Mouse (Mus musculus) G1E-ER4 (cell line): ENCODE measurements around the gene Isg15. TPM values are rescaled to one million over a fixed set of nuclear protein-coding genes. Genes with fewer than 3 reads are reported as not detected.

Source experiments
- GATA1 ChIP-seq: IDR thresholded peaks from one replicate; pipeline ENCODE4 v1.8.0; 2012; ENCODE audit warnings: low read length, inconsistent platforms
- polyA plus RNA-seq: library from polyadenylated mRNA; stranded (reverse); fragments of >175 nt; gene quantifications from 2 replicates; pipeline ENCODE4 v1.2.3, GENCODE M21; 2012

Isg15 gene
- polyA plus RNA-seq, 1 experiment: not detected

DNA sequence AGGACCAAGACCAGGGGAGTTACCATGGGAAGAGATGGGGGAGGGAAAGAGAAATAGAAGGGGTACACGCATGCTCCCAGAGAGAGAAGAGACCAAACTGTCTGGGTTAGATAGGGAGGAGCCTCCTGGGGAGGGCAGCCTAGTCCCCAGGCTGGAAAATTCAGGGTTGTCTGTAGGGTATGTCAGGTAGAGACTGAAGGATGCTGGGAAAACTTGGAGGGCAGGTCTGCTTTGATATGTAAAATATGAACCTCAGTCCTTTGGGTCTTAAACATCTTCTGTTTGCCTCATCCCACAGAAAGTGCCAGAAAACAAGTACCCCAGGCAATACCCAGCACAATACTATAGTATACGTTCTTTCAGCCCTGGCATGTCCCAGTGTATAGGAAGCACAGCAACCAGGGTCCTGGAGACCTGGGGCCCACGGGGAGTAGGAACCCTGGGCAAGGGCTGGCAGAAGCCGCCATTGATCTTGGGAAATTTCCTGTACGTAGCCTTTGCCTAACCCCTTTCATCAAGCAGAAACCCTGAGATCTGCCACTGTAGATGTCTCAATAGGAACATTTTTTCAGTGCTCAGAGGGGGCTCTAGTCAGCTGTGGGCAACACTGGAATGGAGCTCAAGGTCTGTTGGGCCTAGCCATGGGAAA is 12.3 kb downstream of the Isg15 start:
- TF ChIP-seq GATA1: no peak

DNA sequence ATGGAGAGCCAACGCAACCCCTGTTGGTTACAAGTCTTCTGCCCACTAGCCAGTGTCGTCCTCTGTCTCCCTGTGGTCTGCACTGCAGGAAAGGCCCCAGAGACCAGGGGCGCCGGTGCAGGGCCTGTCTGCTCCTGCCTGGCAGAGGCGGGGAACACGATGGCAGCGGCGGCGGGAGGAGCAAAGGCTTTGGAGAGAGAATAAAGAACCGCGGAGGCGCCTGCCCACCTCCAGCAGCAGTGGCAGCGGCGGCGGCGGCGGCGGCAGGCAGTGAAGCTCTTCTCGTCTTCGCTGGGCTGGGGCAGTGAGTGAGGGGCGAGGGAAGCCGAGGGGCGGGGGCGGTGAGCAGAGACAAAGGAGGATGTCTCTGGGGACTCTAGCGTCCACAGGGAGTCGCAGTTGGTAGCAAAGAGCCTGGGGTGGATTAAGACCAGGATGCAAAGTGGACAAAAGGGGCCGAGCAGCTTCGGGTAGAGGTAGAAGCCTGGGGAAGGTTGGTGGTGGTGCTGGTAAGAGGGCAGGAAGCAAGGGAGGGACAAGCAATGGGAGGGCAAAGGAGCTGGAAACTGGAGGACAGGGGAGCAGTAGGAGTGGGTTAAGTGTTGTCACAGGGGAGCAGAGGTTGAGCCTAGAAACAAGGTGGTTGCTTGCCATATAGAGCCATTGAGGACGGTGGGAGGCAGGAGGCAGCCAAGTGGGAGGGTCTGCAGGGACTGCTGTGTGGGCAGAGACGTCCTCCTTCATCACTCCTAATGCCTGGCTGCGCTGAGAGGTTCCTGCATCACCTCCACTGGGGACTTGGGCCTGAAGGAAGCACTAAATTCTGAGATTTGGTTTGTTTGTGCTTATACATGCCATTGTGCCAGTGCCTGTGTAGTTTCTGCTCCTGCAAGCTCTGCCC is 14.4 kb downstream of the Isg15 start:
- TF ChIP-seq GATA1: no peak

DNA sequence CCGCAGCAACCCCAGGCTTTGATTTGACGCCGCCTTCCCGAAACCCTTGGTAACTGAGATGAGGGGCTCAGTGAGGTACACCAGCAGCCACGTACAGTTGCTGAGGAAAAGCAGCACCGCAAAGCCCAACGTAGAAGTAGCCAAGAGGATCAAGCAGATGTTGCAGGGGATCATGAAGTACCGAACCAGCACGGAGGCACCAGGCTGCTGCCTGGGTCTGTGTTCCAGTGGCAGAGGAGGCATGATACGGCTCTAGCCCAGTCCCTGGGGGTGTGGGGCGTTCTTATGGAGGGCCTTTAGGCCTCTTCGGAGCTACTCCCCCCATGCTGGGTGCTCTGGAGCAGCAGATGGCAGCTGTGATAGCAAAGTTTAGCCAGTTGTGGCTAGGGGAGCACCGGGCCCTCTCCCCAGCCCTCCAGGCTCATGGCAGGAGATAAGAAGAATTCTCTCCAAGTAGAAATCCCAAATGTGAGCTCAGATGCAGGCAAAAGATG is 15.1 kb downstream of the Isg15 start:
- TF ChIP-seq GATA1: no peak

DNA sequence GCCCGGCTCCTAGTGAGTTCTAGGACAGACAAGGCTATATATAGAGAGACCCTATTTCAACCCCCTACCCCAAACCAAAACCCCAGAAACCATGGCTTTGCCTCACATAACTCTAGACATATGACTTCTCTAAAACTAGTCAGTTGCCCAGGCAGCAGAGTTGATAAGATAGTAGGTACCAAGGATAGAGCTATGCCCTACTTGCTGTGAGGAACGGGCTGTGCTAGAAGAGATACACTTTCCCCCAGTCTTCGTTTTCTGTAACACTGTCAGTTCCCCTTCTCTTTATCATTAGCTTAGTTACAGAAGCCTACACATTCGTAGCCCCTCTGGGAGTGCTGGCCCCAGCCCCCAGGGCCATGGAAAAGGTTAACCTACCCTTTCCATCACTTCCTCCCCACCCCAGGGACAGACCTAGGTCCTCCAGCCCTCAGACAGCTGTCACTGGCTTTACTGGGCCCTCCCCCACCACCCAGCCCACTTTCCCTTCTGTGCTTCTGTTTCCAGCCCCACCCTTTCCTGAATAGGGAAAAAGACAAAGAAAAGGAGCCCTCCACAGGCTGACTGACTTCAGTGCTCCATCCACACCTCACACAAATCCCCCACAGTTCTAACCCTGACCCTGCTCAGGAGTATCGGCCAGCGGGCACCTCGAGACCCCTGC is 16.2 kb downstream of the Isg15 start:
- no peak for TF ChIP-seq GATA1

DNA sequence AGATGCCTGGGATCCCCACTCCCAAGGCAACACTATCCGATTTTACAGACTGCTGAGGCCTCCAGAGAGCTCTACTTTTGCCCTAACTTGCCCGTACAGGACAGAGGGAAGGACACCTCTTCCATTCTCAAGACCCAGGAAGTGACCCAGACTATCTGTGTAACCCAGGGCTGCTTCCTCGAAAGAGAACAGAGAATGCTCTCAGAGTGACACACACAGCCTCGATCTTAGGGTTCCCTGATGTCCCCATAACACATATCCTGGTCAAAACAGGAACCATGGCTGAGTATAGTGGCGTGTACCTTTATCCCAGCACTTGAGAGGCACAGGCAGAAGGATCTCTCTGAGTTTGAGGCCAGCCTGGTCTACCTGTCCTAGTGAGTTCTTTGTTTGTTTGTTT is 16.9 kb downstream of the Isg15 start:
- no peak for TF ChIP-seq GATA1

DNA sequence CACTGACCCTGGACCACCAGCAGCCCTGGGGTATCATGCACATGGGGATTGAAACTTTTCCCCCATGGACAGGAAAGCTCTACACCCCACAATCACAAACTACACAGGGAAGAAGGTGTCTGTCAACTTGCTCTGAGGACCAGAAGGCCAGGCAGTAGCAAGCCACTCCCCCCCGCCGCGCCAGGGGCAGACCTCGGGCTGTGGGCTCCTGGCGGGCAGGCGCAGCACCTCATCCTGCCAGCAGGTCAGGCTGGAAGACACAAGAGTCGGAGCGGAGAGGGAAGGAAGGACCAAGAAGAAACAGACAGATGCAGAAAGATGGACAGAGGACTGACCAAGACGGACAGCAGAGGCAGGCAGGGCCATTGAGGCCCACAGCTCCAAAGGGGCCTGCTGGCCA is 23.0 kb downstream of the Isg15 start:
- no peak for TF ChIP-seq GATA1

DNA sequence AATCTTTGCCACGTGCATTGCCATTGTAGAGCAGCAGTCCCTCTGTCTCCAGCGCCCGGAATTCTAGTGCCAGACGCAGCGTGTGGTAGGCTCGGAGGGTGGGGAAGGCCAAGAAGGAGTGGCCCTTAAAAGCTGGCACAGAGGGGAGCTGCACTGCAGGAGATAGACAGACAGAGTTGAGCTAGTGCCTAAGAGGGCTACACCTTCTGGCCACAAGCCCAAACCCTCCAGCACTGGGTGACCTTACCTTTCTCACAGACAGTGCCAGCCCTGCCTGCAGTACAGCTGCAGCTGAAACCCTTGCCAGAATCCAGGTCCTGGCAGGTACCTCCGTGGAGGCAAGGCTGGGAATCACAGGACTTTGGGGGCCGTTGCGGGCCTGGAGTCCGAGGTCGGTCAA is 28.8 kb downstream of the Isg15 start:
- TF ChIP-seq GATA1: no peak

DNA sequence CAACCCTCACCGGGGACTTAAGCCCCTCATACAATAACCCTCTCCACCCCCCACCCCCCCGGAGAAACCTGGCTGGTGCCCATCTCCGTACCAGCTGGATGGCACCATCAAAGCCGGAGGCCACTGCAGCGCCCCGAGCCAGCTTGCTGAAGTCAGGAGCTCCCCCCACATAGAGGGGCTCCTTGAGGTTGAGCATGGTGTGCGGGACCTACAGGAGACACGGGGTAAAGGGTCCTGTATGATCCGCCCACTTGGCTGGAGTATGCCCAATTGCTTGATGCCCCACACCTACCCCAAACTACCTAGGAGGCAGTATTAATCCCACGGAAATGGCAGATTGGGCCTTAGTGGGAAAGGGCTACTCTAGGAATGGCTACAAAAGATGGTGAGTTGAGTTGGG is 31.5 kb downstream of the Isg15 start:
- TF ChIP-seq GATA1: no peak

DNA sequence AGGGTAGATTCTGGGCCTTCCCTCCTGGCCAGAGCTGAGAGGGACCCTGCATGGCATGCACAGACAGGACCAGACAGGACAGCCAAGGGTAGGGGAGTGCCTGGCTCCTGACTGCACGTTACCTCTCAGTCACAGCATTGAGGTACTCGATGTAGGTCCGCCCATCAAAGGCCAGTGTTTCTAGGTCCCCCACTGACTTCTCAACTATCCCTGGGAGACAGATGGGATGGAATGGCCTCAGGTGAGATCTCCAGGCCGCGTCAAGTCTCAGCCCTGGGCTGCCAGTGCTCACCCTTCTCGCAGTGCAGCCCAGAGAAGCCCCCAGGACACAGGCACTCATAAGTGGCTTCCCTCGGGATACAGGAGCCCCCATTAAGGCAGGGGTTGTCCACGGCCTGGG is 32.0 kb downstream of the Isg15 start:
- no peak for TF ChIP-seq GATA1

DNA sequence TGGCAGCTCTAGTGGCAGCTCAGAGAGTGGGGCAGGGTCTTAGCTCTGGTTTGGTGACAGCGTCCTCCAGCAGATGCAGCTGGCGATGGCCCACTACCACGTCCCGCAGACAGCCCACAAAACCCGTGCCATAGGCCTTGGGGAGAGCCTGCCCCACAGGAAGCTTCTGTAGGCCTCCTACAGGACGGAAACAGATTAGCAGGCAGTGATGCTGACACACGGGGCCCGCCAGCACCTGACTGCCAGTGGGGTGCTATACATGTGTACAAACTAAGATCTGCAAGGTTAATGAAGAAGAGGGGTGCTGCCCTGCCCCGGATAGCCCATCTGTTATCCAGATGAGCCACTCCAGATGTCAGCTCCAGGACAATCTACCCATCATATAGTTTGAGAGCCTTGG is 34.1 kb downstream of the Isg15 start:
- no peak for TF ChIP-seq GATA1

DNA sequence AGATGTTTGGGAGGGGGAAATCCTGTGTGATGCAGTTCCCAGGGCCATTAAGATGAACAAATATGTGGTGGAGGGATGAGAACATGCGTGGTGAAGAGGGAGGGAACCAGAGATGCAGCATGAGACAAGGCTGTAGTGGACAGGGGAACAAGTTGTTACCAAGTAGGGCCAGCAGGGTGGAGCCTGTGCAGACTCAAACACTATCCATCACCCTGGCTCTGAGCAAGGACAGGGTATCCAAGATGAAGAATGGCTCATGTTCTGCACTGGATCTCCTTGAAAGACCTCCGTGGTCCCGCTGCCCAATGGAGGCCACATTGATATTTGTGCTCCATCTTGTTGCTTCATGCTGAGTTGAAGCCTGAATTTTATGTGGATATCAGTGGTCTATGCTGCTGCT is 45.8 kb downstream of the Isg15 start:
- no peak for TF ChIP-seq GATA1

Other genes starting within 250 kb of the Isg15 start
- gene C1qtnf12, start 238.5 kb downstream of the Isg15 start, polyA plus RNA-seq: 78.3 and 111 TPM in 2 replicates
- gene B3galt6, start 208.2 kb downstream of the Isg15 start, polyA plus RNA-seq: 6.0 and 6.1 TPM in 2 replicates
- gene Sdf4, start 207.9 kb downstream of the Isg15 start, polyA plus RNA-seq: 44.4 and 58.7 TPM in 2 replicates
- 0.60 and 2.3 TPM in 2 replicates for gene Tnfrsf4, start 187.0 kb downstream of the Isg15 start, polyA plus RNA-seq
- gene Tnfrsf18, start 174.7 kb downstream of the Isg15 start, polyA plus RNA-seq: 0.10 and 0.16 TPM in 2 replicates
- gene Ttll10, start 141.4 kb downstream of the Isg15 start, polyA plus RNA-seq: not detected in 2 replicates
- gene 9430015G10Rik, start 90.8 kb downstream of the Isg15 start, polyA plus RNA-seq: 9.5 and 12.0 TPM in 2 replicates
- 0.17 and 0.23 TPM in 2 replicates for gene Rnf223, start 70.3 kb downstream of the Isg15 start, polyA plus RNA-seq
- gene Agrn, start 3.3 kb downstream of the Isg15 start, polyA plus RNA-seq: 0.23 and 0.39 TPM in 2 replicates
- not detected in 2 replicates for gene AW011738, start 2.5 kb upstream of the Isg15 start, polyA plus RNA-seq
- not detected in 2 replicates for gene Perm1, start 15.1 kb upstream of the Isg15 start, polyA plus RNA-seq
- gene Plekhn1, start 34.0 kb upstream of the Isg15 start, polyA plus RNA-seq: 7.6 and 12.9 TPM in 2 replicates
- 63.7 and 72.4 TPM in 2 replicates for gene Noc2l, start 35.2 kb upstream of the Isg15 start, polyA plus RNA-seq
- gene Samd11, start 54.8 kb upstream of the Isg15 start, polyA plus RNA-seq: 0.02 and 0.03 TPM in 2 replicates
- gene Vmn2r-ps159, start 130.3 kb upstream of the Isg15 start, polyA plus RNA-seq: not detected in 2 replicates